Mouse (Mus musculus): ENCODE data around the gene Neurog2. TPM values are rescaled to one million over a fixed set of nuclear protein-coding genes. Genes with fewer than 3 reads are reported as not detected.

Neurog2 gene
- total RNA-seq (2021), result under 1 TPM in 1 of 2 experiments, not detected in 1; 0.16 TPM

DNA sequence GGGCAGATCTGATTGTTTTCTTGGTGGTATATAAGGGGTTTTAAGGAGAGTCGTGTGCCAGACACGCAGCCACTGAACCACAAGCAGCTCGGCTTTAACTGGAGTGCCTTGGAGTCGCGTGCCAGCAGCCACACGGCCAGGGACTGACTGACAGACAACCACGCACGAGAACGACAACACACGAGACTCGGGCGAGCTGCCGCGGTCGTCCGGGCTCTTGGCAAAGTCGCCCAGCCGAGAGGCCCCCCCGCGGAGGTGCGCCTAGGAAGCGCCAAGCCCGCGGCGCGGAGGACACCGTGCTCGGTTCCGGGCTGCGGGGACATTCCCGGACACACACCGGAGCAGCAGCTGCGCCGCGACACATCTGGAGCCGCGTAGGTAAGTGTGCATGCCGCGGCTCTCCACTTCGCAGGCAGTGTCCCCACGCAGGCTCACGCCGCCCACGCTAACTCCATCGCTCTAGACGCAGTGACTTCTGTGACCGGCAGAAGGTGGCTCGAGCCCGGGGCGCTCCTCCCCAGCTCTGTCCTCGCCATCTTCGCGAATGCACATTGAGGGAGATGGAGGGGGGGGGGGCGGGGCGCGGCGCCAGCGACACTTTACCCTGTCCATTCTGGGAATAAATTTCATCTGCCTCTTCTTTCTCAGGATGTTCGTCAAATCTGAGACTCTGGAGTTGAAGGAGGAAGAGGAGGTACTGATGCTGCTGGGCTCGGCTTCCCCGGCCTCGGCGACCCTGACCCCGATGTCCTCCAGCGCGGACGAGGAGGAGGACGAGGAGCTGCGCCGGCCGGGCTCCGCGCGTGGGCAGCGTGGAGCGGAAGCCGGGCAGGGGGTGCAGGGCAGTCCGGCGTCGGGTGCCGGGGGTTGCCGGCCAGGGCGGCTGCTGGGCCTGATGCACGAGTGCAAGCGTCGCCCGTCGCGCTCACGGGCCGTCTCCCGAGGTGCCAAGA is at the start of gene Neurog2:
Gene Neurog2, plus strand, starts transcription at position 56 of the 953 bp plus-strand sequence.
- peak in 1 of 2 experiments; percentile 45 for DNase-seq (ENCODE audit: extremely low spot score in 1 of 2, low spot score in 2 of 2)
- intact Hi-C loops (cut with DNase I), result loop anchor here (5.0 kb wide), 1 partner anchor 124 kb away; no protein-coding TSS in a partner anchor

DNA sequence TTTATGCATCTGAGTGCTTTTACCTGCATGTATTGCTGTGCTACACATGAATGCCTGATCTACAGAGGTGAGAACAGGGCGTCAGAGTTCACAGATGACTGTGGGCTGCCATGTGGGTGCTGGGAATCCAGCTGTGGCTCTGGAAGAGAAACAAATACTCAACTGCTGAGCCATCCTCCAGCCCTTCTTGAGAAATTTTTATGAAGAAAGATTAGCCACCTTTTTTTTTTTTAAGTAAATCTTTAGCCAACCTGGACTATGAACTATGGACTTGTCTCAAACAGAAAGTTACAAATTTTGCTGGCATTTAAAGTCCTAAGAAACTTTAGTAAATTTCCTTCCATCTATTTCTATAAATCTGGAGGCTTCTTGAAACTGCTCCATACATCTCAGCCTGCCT is 35.8 kb upstream of the Neurog2 start:
- DNase-seq (ENCODE audit: extremely low spot score in 1 of 2, low spot score in 2 of 2), result no peak

DNA sequence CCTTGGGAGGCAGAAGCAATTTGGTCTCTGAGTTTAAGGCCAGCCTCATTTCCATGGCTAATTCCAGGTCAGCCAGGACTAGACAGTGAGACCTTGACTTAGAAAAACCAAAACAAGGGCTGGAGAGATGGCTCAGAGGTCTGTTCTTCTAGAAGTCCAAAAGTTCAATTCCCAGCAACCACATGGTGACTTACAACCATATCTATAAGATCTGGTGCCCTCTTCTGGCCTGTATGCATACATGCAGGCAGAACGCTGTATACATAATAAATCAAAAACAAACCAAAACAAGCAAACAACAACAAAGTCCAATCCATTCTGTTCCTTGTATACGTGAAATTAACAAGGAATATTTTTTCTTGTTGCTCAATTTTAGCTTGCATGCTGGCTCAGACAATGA is 24.8 kb upstream of the Neurog2 start:
- no peak for DNase-seq (ENCODE audit: extremely low spot score in 1 of 2, low spot score in 2 of 2)
- intact Hi-C loops (cut with DNase I), result no loop called here

More for the DNA sequence above, 35.8 kb upstream of the Neurog2 start:
- intact Hi-C loops (cut with DNase I), result no loop called here

DNA sequence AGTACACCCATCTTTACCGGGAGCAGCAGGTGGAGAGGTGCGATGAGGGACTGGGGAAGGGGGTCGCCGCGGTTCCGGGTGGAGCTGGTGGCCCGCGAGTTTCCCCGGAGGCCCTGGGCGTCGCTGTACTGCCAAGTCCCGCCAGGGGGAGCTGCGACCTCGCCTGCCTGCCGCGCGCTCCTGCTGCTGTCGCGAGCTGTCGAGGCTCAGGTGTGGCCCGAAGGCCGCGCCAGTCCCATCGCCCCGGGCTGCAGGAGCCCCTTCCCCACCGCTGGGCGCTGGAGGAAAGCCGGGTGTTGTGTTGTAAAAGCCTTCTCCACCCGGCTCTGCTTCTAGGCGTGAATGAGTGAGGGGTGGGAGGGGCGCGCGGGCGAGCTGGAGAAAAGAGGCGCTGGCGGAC is 7.6 kb upstream of the Neurog2 start:
- intact Hi-C loops (cut with DNase I), result loop anchor here (5.0 kb wide), 2 partner anchors 327 to 1592 kb away; no protein-coding TSS in a partner anchor
- DNase-seq (ENCODE audit: extremely low spot score in 1 of 2, low spot score in 2 of 2), result peak in 1 of 2 experiments; percentile 73

DNA sequence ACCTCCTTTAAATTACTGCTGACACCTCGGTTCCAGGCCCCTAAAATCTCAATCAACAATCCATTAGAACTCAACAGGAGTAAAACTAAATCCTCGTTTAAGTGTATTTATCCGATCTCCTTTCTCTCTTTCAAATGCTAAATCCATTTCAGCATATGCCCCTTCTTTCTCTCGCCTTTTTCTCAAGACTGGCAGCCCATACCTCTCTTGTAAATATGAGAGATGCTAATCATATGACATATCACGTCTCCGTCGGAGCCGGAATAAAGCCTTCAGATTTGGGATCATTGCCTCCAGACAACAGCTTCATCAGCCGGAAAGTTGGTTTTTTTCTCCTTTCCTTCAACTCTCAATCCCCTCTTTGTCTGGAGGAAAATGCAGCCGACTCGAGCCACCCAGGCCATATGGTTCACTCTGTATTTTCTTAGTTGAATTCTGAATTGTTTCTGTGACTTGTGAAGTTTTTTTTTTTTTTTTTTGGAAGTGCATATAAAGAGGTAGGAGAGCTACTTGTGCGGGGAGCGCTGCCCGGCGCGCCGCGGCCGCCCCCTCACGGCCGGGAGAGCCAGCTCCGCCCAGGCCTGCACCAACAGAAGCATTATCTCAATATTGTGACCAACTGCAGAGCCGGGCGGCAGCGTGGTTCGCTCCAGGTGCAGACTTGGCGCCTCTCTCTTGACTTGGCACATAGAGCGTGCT is 7.1 kb upstream of the Neurog2 start:
- no peak for DNase-seq (ENCODE audit: extremely low spot score in 1 of 2, low spot score in 2 of 2)

DNA sequence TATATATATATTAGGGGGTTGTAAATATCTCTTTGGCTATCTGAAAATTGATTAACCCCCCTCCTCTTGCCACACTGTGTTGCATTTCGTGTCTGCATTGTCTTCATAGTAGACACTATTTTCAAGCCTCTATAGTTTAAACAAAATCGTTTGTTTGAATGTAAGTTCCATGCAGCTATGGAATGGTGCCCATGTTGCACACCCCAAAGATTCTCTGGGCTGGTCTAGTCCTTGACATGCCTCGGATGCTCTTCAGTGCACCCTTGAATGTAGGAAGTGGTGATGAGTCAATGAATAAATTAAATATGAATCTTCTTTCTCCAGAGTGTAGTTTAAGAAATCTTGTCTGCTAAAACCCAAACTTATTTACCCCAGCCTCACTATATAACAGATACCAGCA is 6.4 kb upstream of the Neurog2 start:
- intact Hi-C loops (cut with DNase I), result loop anchor here (5.0 kb wide), 2 partner anchors 326 to 1591 kb away; no protein-coding TSS in a partner anchor
- DNase-seq (ENCODE audit: extremely low spot score in 1 of 2, low spot score in 2 of 2), result no peak

More for the DNA sequence above, 7.1 kb upstream of the Neurog2 start:
- intact Hi-C loops (cut with DNase I), result loop anchor here (5.0 kb wide), 2 partner anchors 326 to 1591 kb away; no protein-coding TSS in a partner anchor

DNA sequence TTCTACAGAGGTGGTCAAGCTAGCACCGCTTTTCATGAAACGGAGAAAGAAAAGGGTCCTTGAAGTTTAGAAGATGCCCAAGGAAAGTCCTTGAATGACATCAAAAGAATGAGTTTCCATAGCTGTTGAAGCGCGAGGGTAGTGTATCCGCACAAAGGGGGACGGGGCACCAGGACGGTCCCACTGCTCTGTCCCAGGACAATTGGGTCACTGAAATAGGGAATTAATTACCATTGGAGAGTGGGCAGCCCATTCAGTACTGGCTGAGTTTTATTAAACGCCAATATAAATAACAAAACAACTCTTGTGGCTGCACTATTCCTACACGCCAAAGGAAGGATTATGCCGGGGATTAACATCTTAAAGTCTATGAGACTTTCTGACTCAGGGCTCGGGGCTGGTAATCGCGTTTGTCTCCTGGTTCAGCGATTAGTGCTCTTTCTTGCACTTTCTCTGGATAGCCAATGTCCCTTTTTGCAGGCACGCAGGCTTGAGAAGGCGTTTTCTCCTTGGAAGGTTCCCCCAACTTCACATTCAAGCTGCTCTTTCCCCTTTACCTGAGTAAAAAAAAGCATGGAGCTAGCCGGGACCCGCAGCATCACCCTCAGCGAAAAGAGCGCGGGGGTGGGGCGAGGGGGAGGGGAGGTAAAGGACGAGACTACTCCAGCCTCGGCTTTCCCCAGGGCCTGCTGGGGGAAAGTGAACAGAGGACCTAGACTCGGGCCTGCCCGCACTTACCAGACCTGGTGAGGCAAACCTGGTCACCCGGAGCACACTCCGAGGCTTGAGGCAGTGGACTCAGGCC is 5.6 kb upstream of the Neurog2 start:
- no peak for DNase-seq (ENCODE audit: extremely low spot score in 1 of 2, low spot score in 2 of 2)
- intact Hi-C loops (cut with DNase I), result loop anchor here (5.0 kb wide), 2 partner anchors 325 to 1590 kb away; no protein-coding TSS in a partner anchor

DNA sequence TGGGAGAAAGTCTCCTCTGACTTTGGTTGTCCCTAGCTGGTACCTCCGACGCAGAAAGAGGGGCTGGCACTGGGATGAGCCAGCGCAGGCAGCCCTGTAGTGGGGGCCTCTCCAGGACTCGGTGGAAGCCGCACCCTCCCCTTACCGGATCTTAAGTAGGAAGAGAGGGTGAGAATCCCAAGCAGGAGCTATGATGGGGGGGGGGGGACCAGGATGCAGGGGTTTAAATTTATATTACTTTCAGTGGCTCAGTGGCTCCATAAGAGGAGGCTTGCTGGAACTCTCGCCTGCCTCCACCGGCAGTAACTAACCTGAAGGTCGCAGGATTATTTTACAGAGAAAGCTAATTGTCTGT is 5.0 kb upstream of the Neurog2 start:
- intact Hi-C loops (cut with DNase I), result loop anchor here (5.0 kb wide), 2 partner anchors 324 to 1589 kb away; no protein-coding TSS in a partner anchor
- no peak for DNase-seq (ENCODE audit: extremely low spot score in 1 of 2, low spot score in 2 of 2)

DNA sequence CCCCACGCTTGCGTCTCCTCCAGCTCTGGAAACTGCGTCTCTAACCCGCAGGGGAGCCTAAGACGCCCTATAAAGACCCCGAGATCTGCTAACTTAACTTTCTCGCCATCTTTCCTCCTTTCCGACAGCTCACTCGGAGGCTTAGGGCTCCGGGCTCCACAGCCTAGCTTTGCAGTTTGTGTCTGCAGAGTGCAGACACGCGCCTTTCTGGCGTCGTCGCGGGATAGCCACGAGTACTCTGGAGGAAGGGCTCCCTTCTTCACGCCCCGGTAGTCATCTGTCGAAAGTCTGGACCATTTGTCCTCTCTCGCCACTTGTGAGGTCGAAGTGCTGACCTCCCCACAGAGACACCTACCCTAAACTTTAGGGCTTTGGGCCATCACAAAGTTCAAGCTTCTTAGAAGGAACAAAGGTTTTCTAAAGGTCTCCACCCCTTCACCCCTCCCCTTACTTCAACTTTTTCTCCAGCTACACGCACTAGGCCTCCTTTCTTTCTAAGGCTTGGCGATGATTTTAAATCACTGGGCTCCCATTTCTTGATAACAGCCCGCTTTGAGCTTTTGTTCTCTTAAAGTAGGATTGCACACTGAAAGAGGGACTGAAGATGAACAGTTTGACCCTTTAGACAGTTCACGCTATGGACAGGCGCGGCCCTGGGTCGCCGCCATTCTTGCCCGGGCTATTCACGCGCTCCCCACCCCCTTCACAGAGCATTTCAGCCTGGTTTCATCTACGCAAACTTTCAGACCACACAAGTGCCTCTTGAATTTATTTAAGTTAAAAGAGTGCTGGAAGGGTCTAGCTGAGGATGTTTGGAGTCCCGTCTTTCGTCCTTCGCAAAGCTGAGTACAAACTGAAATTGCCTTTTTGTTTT is 4.4 kb upstream of the Neurog2 start:
- no peak for DNase-seq (ENCODE audit: extremely low spot score in 1 of 2, low spot score in 2 of 2)
- intact Hi-C loops (cut with DNase I), result loop anchor here (5.0 kb wide), 2 partner anchors 324 to 1589 kb away; no protein-coding TSS in a partner anchor

DNA sequence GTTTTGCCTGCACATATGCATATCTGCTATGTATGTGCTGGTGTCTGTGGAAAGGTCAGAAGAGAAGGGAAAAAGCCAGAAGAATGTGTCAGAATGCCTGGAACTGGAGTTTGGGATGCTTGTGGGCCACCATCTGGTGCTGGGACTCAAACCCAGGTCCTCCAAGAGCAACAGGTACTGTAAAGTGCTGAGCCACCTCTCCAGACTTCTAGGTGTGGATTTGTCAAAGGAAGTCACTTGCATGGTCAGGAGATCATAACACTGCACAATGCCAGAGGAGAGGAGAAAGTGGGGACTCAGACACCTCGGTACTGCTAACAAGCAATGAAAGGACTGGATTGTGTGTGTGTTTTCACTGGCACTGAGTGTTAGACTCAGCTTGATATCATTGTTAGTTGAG is 2.7 kb upstream of the Neurog2 start:
- no peak for DNase-seq (ENCODE audit: extremely low spot score in 1 of 2, low spot score in 2 of 2)
- intact Hi-C loops (cut with DNase I), result loop anchor here (5.0 kb wide), 1 partner anchor 127 kb away; no protein-coding TSS in a partner anchor

DNA sequence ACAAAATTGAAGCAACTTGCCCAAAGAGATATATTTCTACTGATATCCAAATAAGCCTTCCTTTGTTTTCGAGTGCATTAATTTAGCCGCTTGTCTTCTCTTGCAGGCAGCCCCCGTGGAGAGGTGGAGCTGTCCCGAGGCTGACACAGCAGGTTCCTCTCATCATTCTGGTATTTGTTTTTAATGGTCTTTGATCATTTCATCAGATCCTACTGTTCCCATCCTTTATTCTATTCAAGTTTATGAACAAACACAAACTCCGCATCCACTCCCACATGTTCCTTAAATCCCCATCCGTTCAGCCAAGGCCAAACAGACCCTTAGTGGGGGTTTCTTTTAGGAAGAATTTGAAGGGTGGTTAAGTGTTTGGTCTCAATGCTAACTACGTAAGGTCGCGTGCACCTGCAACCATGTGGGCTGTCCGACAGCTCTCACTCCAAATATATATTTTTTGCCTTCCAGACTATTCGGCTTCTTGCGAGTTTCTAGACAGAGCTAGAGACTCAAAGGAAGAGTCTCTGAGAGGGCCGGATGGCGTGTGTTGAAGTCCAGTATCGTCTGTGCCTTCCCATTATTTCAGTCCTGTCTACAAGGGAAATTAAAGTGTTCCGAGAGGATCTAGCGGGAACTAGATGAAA is 2.1 kb upstream of the Neurog2 start:
- intact Hi-C loops (cut with DNase I), result loop anchor here (5.0 kb wide), 1 partner anchor 126 kb away; no protein-coding TSS in a partner anchor

DNA sequence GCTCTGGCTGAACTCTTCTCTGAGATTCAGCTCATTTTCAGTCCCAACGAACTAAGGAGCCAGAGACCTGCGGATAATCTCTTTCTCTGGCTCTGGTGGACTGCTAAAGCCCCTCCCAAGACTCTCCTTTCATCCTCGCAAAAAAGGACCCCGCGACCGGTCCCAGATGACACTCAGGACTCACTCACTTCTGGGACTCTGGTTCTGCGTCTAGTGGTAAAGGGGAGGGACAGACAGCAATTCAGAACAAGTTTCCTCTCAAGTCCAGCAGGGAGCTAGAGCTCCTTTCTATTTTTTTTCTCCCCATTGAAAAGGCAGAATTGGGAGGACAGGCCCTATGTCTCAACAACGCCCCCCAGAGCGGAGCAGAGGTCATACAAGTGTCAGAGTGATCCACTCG is 1.4 kb upstream of the Neurog2 start:
- intact Hi-C loops (cut with DNase I), result loop anchor here (5.0 kb wide), 1 partner anchor 126 kb away; no protein-coding TSS in a partner anchor

More for the DNA sequence above, 2.1 kb upstream of the Neurog2 start:
- DNase-seq (ENCODE audit: extremely low spot score in 1 of 2, low spot score in 2 of 2), result no peak

DNA sequence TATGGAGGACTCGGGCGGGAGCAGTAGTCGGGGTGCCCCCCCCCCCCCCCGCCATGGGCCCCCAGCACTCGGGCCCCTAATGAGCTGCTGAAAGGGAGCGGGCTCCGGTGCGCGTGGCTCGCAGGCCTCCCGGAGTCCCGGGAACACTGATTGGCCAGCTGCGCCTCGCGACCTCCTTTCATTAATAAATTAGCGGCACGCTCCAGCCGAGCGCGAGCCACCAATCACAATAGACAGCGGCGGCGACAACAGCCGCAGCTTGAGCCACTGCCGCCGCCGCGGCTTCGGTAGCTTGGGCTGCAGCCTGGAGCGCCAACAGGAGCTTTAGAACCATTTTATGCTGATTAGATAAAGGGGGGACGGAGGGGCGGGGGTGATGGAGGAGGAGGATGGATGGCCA is 404 bp upstream of the Neurog2 start:
- DNase-seq (ENCODE audit: extremely low spot score in 1 of 2, low spot score in 2 of 2), result peak in 1 of 2 experiments; percentile 38
- intact Hi-C loops (cut with DNase I), result loop anchor here (5.0 kb wide), 1 partner anchor 125 kb away; no protein-coding TSS in a partner anchor

More for the DNA sequence above, 1.4 kb upstream of the Neurog2 start:
- no peak for DNase-seq (ENCODE audit: extremely low spot score in 1 of 2, low spot score in 2 of 2)

DNA sequence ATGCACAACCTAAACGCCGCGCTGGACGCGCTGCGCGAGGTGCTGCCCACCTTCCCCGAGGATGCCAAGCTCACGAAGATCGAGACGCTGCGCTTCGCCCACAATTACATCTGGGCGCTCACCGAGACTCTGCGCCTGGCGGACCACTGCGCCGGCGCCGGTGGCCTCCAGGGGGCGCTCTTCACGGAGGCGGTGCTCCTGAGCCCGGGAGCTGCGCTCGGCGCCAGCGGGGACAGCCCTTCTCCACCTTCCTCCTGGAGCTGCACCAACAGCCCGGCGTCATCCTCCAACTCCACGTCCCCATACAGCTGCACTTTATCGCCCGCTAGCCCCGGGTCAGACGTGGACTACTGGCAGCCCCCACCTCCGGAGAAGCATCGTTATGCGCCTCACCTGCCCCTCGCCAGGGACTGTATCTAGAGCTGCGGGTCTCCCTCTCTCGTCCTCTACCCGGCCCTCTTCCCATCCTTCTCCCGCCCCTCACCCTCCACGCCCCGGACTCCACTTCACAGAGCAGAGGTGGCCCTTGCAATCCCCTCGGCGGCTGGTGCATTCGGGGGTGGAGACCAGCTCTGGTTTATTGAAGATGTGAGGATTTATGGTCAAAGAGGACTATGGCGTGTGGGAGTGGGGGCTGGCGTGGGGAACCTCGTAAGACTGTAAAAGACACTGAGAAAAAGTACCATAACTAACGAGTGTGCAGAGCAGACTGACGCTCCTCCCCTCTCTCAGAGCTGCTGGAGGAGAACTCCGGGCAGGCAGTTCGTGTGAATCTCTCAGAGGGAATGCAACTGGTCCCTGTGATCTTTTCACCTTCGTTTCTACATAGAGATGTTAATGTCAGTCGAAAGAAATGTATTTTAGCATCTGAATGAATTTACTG is 1.4 kb downstream of the Neurog2 start:
- intact Hi-C loops (cut with DNase I), result loop anchor here (5.0 kb wide), 1 partner anchor 123 kb away; no protein-coding TSS in a partner anchor
- DNase-seq (ENCODE audit: extremely low spot score in 1 of 2, low spot score in 2 of 2), result peak in 1 of 2 experiments; percentile 83

DNA sequence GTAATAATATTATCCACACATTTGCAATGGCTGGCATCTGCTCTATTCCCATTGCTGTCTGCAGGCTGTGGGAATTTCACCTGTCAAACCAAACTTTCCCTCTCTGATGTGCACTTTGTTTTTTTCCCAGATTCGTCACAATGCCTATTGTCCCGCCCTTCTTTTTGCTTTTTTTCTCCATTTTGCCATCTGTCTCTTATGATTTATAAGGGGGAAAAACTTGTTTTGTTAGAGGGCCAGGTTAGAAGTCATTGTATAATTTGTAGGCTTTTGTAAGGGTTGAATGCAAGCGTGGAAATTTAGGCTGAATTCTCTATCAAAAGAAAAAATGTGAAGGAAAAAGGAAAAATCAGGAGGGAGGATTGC is 2.0 kb downstream of the Neurog2 start:
- DNase-seq (ENCODE audit: extremely low spot score in 1 of 2, low spot score in 2 of 2), result no peak
- intact Hi-C loops (cut with DNase I), result loop anchor here (5.0 kb wide), 1 partner anchor 122 kb away; no protein-coding TSS in a partner anchor
